Mouse (Mus musculus): ENCODE data around the gene Kbtbd2. TPM values are rescaled to one million over a fixed set of nuclear protein-coding genes. Genes with fewer than 3 reads are reported as not detected.

The Kbtbd2 gene
- polyA plus RNA-seq, 1 experiment from 2014 or later: 27.6 TPM

DNA sequence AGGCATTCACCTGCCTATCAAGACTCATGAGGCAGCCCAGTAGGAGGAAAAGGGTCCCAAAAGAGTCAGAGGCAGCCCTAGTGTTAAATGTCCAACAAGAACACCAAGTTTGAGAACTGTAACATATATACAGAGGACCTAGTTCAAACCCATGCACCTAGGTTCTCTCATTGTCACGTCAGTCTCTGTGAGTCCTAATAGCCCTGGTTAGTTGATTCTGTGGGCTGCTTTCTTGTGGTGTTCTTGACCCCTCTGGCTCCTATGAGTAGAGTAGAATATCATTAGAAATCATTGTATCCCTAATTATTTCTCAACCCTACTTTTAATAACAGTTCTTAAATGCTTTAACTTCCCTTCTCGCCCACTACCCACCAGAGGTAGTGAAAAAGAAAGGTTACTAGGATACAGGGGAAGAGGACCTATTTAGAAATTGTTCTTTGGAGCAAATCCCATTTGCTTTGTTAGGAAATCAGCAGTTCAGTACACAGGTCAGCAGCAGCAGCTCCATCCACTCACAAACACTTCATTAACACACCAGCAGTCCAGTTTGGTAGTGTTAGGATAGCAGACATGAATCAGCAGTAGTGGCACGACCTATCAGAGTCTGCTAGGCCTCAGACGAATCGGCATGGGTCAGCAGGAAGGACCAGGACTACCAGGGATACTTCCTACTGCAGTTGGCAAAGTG, 21.0 kb upstream of the Kbtbd2 start:
- H3K9ac ChIP-seq: no peak overlapping the region
- no peaks in the 10 kb centered on the region for H3K27me3 ChIP-seq (replicated peaks)
- no peak overlapping the region for H3K27ac ChIP-seq
- 81% methylated on average over 5 of the region's 5 CpGs for WGBS
- H3K9me3 ChIP-seq: no peaks in the 10 kb centered on the region
- no peak for ATAC-seq (ENCODE audit: insufficient read depth, low FRiP score, low read depth)
- H3K4me1 ChIP-seq: no peaks in the 10 kb centered on the region
- H3K36me3 ChIP-seq: no peaks in the 10 kb centered on the region
- no peak overlapping the region for H3K4me3 ChIP-seq (replicated peaks)
- no peak overlapping the region for H3K4me2 ChIP-seq

- H3K4me2 ChIP-seq: no peak overlapping the region
- no peak for ATAC-seq (ENCODE audit: insufficient read depth, low FRiP score, low read depth)
- no peak overlapping the region for H3K9ac ChIP-seq
- H3K27ac ChIP-seq: no peak overlapping the region
- 65% methylated on average over 2 of the region's 2 CpGs for WGBS
- no peaks in the 10 kb centered on the region for H3K27me3 ChIP-seq (replicated peaks)
- H3K4me1 ChIP-seq: no peaks in the 10 kb centered on the region
- no peaks in the 10 kb centered on the region for H3K9me3 ChIP-seq
- H3K36me3 ChIP-seq: no peaks in the 10 kb centered on the region
- no peak overlapping the region for H3K4me3 ChIP-seq (replicated peaks)
Observed at GRCm38 (mm10) chr6:56813332-56813731, 15.7 kb upstream of the Kbtbd2 start.

DNA sequence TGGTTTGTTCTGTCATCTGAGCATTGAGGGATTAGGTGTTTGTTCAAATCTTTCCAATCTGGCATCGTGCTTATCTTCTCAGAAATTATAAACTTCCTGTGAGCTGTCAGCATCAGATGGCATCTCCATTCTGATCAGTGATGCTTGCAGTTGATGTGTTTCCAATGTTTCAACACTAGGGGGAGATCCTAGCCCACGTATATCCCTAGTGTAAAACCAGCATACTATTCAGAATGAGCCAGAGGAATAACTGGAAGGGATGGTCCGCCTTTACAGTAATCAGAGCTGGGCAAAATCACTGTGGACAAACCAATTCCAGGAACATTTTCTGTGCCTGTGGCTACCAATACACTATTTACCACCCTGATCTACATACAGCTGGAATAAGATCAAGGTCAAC, 11.0 kb upstream of the Kbtbd2 start:
- Histone ChIP-seq H3K4me1 (no peaks in the 10 kb centered on the region), H3K9ac (no peak overlapping the region), H3K27ac (no peak overlapping the region), H3K36me3 (no peaks in the 10 kb centered on the region), H3K4me3 (replicated peaks) (no peak overlapping the region), H3K9me3 (no peaks in the 10 kb centered on the region), H3K4me2 (no peak overlapping the region), H3K27me3 (replicated peaks) (no peaks in the 10 kb centered on the region)
- WGBS: 8% methylated on average over 3 of the region's 3 CpGs
- peak; percentile 73; the same call in 1 of the 2 replicates for ATAC-seq (ENCODE audit: insufficient read depth, low FRiP score, low read depth)

GRCm38 (mm10) chr6:56806195-56806594, 8.6 kb upstream of the Kbtbd2 start:
- WGBS: 55% methylated on average over 2 of the region's 2 CpGs
- no peaks in the 10 kb centered on the region for H3K36me3 ChIP-seq
- H3K4me1 ChIP-seq: no peaks in the 10 kb centered on the region
- no peak overlapping the region for H3K27ac ChIP-seq
- no peak overlapping the region for H3K4me3 ChIP-seq (replicated peaks)
- no peaks in the 10 kb centered on the region for H3K9me3 ChIP-seq
- H3K9ac ChIP-seq: no peak overlapping the region
- ATAC-seq (ENCODE audit: insufficient read depth, low FRiP score, low read depth): no peak
- no peak overlapping the region for H3K4me2 ChIP-seq
- H3K27me3 ChIP-seq (replicated peaks): no peaks in the 10 kb centered on the region

DNA sequence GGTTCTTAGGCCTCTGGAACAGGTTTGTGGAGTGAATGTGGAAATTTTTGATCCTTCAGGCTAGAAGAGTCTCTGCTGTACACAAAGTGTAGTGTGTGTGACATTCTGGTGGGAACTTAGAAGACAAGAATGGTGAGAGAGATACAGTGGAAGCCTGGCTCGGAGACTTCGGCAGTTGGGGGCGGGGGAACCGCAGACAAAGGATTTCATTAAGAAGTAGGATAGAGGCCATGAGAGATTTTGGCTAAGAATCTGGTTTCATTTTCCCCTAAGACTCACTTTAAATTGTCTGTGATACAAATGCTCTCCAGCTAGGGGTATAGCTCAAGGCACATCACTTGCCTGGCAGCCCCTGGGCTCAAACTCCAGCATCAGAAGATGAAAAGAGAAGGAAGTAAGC, 7.4 kb upstream of the Kbtbd2 start:
- Histone ChIP-seq H3K4me1 (no peaks in the 10 kb centered on the region), H3K36me3 (no peaks in the 10 kb centered on the region), H3K9ac (no peak overlapping the region), H3K4me2 (no peak overlapping the region), H3K9me3 (no peaks in the 10 kb centered on the region), H3K27ac (no peak overlapping the region), H3K27me3 (replicated peaks) (no peaks in the 10 kb centered on the region), H3K4me3 (replicated peaks) (no peak overlapping the region)
- WGBS: 92% methylated on average over 4 of the region's 4 CpGs
- no peak for ATAC-seq (ENCODE audit: insufficient read depth, low FRiP score, low read depth)

DNA sequence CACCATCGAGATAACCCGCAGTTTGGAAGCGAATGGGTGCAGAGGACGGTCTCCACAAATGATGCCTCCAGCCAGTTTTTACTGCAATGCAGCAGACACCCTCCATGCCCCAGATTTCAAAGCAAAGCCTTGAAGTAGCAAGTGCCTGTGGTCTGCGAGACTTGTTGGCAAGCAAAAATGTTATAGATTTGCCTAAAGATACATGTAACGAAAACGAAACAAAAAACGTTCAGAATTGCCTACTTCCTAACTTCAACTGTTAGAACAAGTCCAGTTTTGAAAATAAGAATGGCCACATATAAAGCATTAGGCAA, 496 bp upstream of the Kbtbd2 start:
- peak overlapping the region; percentile 83 for H3K4me3 ChIP-seq (replicated peaks)
- no peaks in the 10 kb centered on the region for H3K36me3 ChIP-seq
- H3K27ac ChIP-seq: peak overlapping the region; percentile 100
- H3K27me3 ChIP-seq (replicated peaks): no peaks in the 10 kb centered on the region
- H3K4me2 ChIP-seq: peak overlapping the region; percentile 80
- ATAC-seq (ENCODE audit: insufficient read depth, low FRiP score, low read depth): no peak
- H3K9ac ChIP-seq: peak overlapping the region; percentile 92; the same call in 1 of the 2 replicates
- WGBS: 13% methylated on average over 8 of the region's 8 CpGs
- H3K4me1 ChIP-seq: peaks cover 11% of the 10 kb centered on the region; the same call in 1 of the 2 replicates
- no peaks in the 10 kb centered on the region for H3K9me3 ChIP-seq

- no peaks in the 10 kb centered on the region for H3K9me3 ChIP-seq
- H3K4me3 ChIP-seq (replicated peaks): peak overlapping the region; percentile 83
- no peaks in the 10 kb centered on the region for H3K27me3 ChIP-seq (replicated peaks)
- ATAC-seq (ENCODE audit: insufficient read depth, low FRiP score, low read depth): 0 out of 2 replicates have a peak, but pooled peaks have one; percentile 19
- peak overlapping the region; percentile 100 for H3K27ac ChIP-seq
- H3K9ac ChIP-seq: peak overlapping the region; percentile 92
- peak overlapping the region; percentile 80 for H3K4me2 ChIP-seq
- no peaks in the 10 kb centered on the region for H3K36me3 ChIP-seq
- 0% methylated on average over 16 of the region's 16 CpGs for WGBS
- H3K4me1 ChIP-seq: peaks cover 11% of the 10 kb centered on the region; the same call in 1 of the 2 replicates
Observed at GRCm38 (mm10) chr6:56796668-56797141, 908 bp downstream of the Kbtbd2 start.

- Histone ChIP-seq H3K36me3 (no peaks in the 10 kb centered on the region), H3K4me1 (peaks cover 11% of the 10 kb centered on the region; the same call in 1 of the 2 replicates), H3K4me3 (replicated peaks) (peak overlapping the region; percentile 83), H3K9me3 (no peaks in the 10 kb centered on the region), H3K4me2 (peak overlapping the region; percentile 80), H3K9ac (peak overlapping the region; percentile 92), H3K27me3 (replicated peaks) (no peaks in the 10 kb centered on the region), H3K27ac (peak overlapping the region; percentile 100)
- 2% methylated on average over 8 of the region's 8 CpGs for WGBS
- no peak for ATAC-seq (ENCODE audit: insufficient read depth, low FRiP score, low read depth)
Observed at GRCm38 (mm10) chr6:56796232-56796631, 1.4 kb downstream of the Kbtbd2 start.

GRCm38 (mm10) chr6:56794834-56795233, 2.8 kb downstream of the Kbtbd2 start:
- 81% methylated on average over 5 of the region's 5 CpGs for WGBS
- H3K4me3 ChIP-seq (replicated peaks): no peak overlapping the region
- H3K36me3 ChIP-seq: no peaks in the 10 kb centered on the region
- H3K9ac ChIP-seq: no peak overlapping the region
- H3K4me1 ChIP-seq: peaks cover 11% of the 10 kb centered on the region; the same call in 1 of the 2 replicates
- H3K27me3 ChIP-seq (replicated peaks): no peaks in the 10 kb centered on the region
- H3K4me2 ChIP-seq: peak overlapping the region; percentile 80; the same call in 1 of the 2 replicates
- H3K9me3 ChIP-seq: no peaks in the 10 kb centered on the region
- H3K27ac ChIP-seq: no peak overlapping the region
- ATAC-seq (ENCODE audit: insufficient read depth, low FRiP score, low read depth): no peak

GRCm38 (mm10) chr6:56789336-56789735, 8.3 kb downstream of the Kbtbd2 start:
- peaks cover 7% of the 10 kb centered on the region for H3K36me3 ChIP-seq
- no peaks in the 10 kb centered on the region for H3K9me3 ChIP-seq
- WGBS: 64% methylated on average over 3 of the region's 3 CpGs
- H3K27ac ChIP-seq: no peak overlapping the region
- no peaks in the 10 kb centered on the region for H3K27me3 ChIP-seq (replicated peaks)
- H3K4me3 ChIP-seq (replicated peaks): no peak overlapping the region
- no peak overlapping the region for H3K4me2 ChIP-seq
- ATAC-seq (ENCODE audit: insufficient read depth, low FRiP score, low read depth): no peak
- no peak overlapping the region for H3K9ac ChIP-seq
- H3K4me1 ChIP-seq: 0 out of 2 replicates have a peak, but pooled peaks cover 6% of the 10 kb centered on the region

GRCm38 (mm10) chr6:56787668-56788067, 9.9 kb downstream of the Kbtbd2 start:
- H3K9me3 ChIP-seq: no peaks in the 10 kb centered on the region
- peaks cover 9% of the 10 kb centered on the region; the same call in 1 of the 2 replicates for H3K4me1 ChIP-seq
- peaks cover 12% of the 10 kb centered on the region for H3K36me3 ChIP-seq
- WGBS: 71% methylated on average over 2 of the region's 2 CpGs
- no peak for ATAC-seq (ENCODE audit: insufficient read depth, low FRiP score, low read depth)
- no peak overlapping the region for H3K4me3 ChIP-seq (replicated peaks)
- no peak overlapping the region for H3K9ac ChIP-seq
- H3K27me3 ChIP-seq (replicated peaks): no peaks in the 10 kb centered on the region
- H3K27ac ChIP-seq: no peak overlapping the region
- H3K4me2 ChIP-seq: no peak overlapping the region

GRCm38 (mm10) chr6:56785068-56785467, 12.5 kb downstream of the Kbtbd2 start:
- WGBS: 78% methylated on average over 5 of the region's 5 CpGs
- H3K36me3 ChIP-seq: peaks cover 20% of the 10 kb centered on the region
- no peaks in the 10 kb centered on the region for H3K27me3 ChIP-seq (replicated peaks)

More at GRCm38 (mm10) chr6:56785068-56785467, 12.5 kb downstream of the Kbtbd2 start:
- ATAC-seq (ENCODE audit: insufficient read depth, low FRiP score, low read depth): no peak
- Histone ChIP-seq H3K4me2 (no peak overlapping the region), H3K9me3 (no peaks in the 10 kb centered on the region), H3K4me1 (peaks cover 9% of the 10 kb centered on the region; the same call in 1 of the 2 replicates), H3K27ac (peak overlapping the region; percentile 77; the same call in 1 of the 2 replicates), H3K4me3 (replicated peaks) (no peak overlapping the region), H3K9ac (no peak overlapping the region)
